Mouse (Mus musculus): ENCODE measurements around the gene Ncoa1.

Gene Ncoa1

GRCm38 (mm10) chr12:4355019-4355730 lies 121.8 kb downstream of the Ncoa1 start:
- no peak for DNase-seq (ENCODE audit: low read depth, low spot score)
- Histone ChIP-seq H3K27me3 (ENCODE audit: control insufficient read depth, insufficient read depth, low read length, poor library complexity, severe bottlenecking) (no peaks in the 10 kb centered on the region), H3K36me3 (ENCODE audit: control insufficient read depth, insufficient read depth, low read length, poor library complexity, severe bottlenecking) (no peaks in the 10 kb centered on the region)

GRCm38 (mm10) chr12:4343216-4343615 lies 133.8 kb downstream of the Ncoa1 start:
- Histone ChIP-seq H3K27me3 (ENCODE audit: control insufficient read depth, insufficient read depth, low read length, poor library complexity, severe bottlenecking) (no peaks in the 10 kb centered on the region), H3K36me3 (ENCODE audit: control insufficient read depth, insufficient read depth, low read length, poor library complexity, severe bottlenecking) (0 out of 2 replicates have a peak, but pooled peaks cover 3% of the 10 kb centered on the region)
- DNase-seq (ENCODE audit: low read depth, low spot score), result no peak

GRCm38 (mm10) chr12:4342087-4342486 lies 134.9 kb downstream of the Ncoa1 start:
- Histone ChIP-seq H3K36me3 (ENCODE audit: control insufficient read depth, insufficient read depth, low read length, poor library complexity, severe bottlenecking) (0 out of 2 replicates have a peak, but pooled peaks cover 3% of the 10 kb centered on the region), H3K27me3 (ENCODE audit: control insufficient read depth, insufficient read depth, low read length, poor library complexity, severe bottlenecking) (no peaks in the 10 kb centered on the region)
- DNase-seq (ENCODE audit: low read depth, low spot score), result no peak

- peaks cover 5% of the 10 kb centered on the region; the same call in 1 of the 2 replicates for H3K36me3 ChIP-seq (ENCODE audit: control insufficient read depth, insufficient read depth, low read length, poor library complexity, severe bottlenecking)
- no peaks in the 10 kb centered on the region for H3K27me3 ChIP-seq (ENCODE audit: control insufficient read depth, insufficient read depth, low read length, poor library complexity, severe bottlenecking)
- DNase-seq (ENCODE audit: low read depth, low spot score), result no peak
These were observed 136.6 kb downstream of the Ncoa1 start for GRCm38 (mm10) chr12:4340325-4340924.

- no peak for DNase-seq (ENCODE audit: low read depth, low spot score)
- H3K27me3 ChIP-seq (ENCODE audit: control insufficient read depth, insufficient read depth, low read length, poor library complexity, severe bottlenecking), result no peaks in the 10 kb centered on the region
- H3K36me3 ChIP-seq (ENCODE audit: control insufficient read depth, insufficient read depth, low read length, poor library complexity, severe bottlenecking), result peaks cover 3% of the 10 kb centered on the region; the same call in 1 of the 2 replicates
These were observed 153.4 kb downstream of the Ncoa1 start for GRCm38 (mm10) chr12:4323604-4324003.

GRCm38 (mm10) chr12:4322227-4322626 lies 154.8 kb downstream of the Ncoa1 start:
- Histone ChIP-seq H3K36me3 (ENCODE audit: control insufficient read depth, insufficient read depth, low read length, poor library complexity, severe bottlenecking) (peaks cover 3% of the 10 kb centered on the region; the same call in 1 of the 2 replicates), H3K27me3 (ENCODE audit: control insufficient read depth, insufficient read depth, low read length, poor library complexity, severe bottlenecking) (no peaks in the 10 kb centered on the region)
- DNase-seq (ENCODE audit: low read depth, low spot score), result no peak

- Histone ChIP-seq H3K27me3 (ENCODE audit: control insufficient read depth, insufficient read depth, low read length, poor library complexity, severe bottlenecking) (no peaks in the 10 kb centered on the region), H3K36me3 (ENCODE audit: control insufficient read depth, insufficient read depth, low read length, poor library complexity, severe bottlenecking) (no peaks in the 10 kb centered on the region)
- DNase-seq (ENCODE audit: low read depth, low spot score), result no peak
These were observed 163.2 kb downstream of the Ncoa1 start for GRCm38 (mm10) chr12:4313824-4314223.

- Histone ChIP-seq H3K36me3 (ENCODE audit: control insufficient read depth, insufficient read depth, low read length, poor library complexity, severe bottlenecking) (0 out of 2 replicates have a peak, but pooled peaks cover 3% of the 10 kb centered on the region), H3K27me3 (ENCODE audit: control insufficient read depth, insufficient read depth, low read length, poor library complexity, severe bottlenecking) (no peaks in the 10 kb centered on the region)
- no peak for DNase-seq (ENCODE audit: low read depth, low spot score)
These were observed 170.2 kb downstream of the Ncoa1 start for GRCm38 (mm10) chr12:4306712-4307313.

GRCm38 (mm10) chr12:4299300-4299699 lies 177.7 kb downstream of the Ncoa1 start:
- 0 out of 2 replicates have a peak, but pooled peaks cover 2% of the 10 kb centered on the region for H3K36me3 ChIP-seq (ENCODE audit: control insufficient read depth, insufficient read depth, low read length, poor library complexity, severe bottlenecking)
- no peaks in the 10 kb centered on the region for H3K27me3 ChIP-seq (ENCODE audit: control insufficient read depth, insufficient read depth, low read length, poor library complexity, severe bottlenecking)
- DNase-seq (ENCODE audit: low read depth, low spot score), result peak; percentile 7

GRCm38 (mm10) chr12:4298626-4299025 lies 178.4 kb downstream of the Ncoa1 start:
- no peak for DNase-seq (ENCODE audit: low read depth, low spot score)
- peaks cover 2% of the 10 kb centered on the region; the same call in 1 of the 2 replicates for H3K36me3 ChIP-seq (ENCODE audit: control insufficient read depth, insufficient read depth, low read length, poor library complexity, severe bottlenecking)
- H3K27me3 ChIP-seq (ENCODE audit: control insufficient read depth, insufficient read depth, low read length, poor library complexity, severe bottlenecking), result no peaks in the 10 kb centered on the region

- no peak for DNase-seq (ENCODE audit: low read depth, low spot score)
- Histone ChIP-seq H3K36me3 (ENCODE audit: control insufficient read depth, insufficient read depth, low read length, poor library complexity, severe bottlenecking) (peaks cover 2% of the 10 kb centered on the region; the same call in 1 of the 2 replicates), H3K27me3 (ENCODE audit: control insufficient read depth, insufficient read depth, low read length, poor library complexity, severe bottlenecking) (no peaks in the 10 kb centered on the region; the same call in 1 of the 2 replicates)
These were observed 181.1 kb downstream of the Ncoa1 start for GRCm38 (mm10) chr12:4295881-4296280.

- Histone ChIP-seq H3K27me3 (ENCODE audit: control insufficient read depth, insufficient read depth, low read length, poor library complexity, severe bottlenecking) (no peaks in the 10 kb centered on the region; the same call in 1 of the 2 replicates), H3K36me3 (ENCODE audit: control insufficient read depth, insufficient read depth, low read length, poor library complexity, severe bottlenecking) (peaks cover 2% of the 10 kb centered on the region; the same call in 1 of the 2 replicates)
- no peak for DNase-seq (ENCODE audit: low read depth, low spot score)
These were observed 181.7 kb downstream of the Ncoa1 start for GRCm38 (mm10) chr12:4295281-4295680.

GRCm38 (mm10) chr12:4293813-4294212 lies 183.2 kb downstream of the Ncoa1 start:
- H3K27me3 ChIP-seq (ENCODE audit: control insufficient read depth, insufficient read depth, low read length, poor library complexity, severe bottlenecking), result no peaks in the 10 kb centered on the region; the same call in 1 of the 2 replicates
- H3K36me3 ChIP-seq (ENCODE audit: control insufficient read depth, insufficient read depth, low read length, poor library complexity, severe bottlenecking), result peaks cover 4% of the 10 kb centered on the region; the same call in 1 of the 2 replicates
- no peak for DNase-seq (ENCODE audit: low read depth, low spot score)

GRCm38 (mm10) chr12:4285186-4285585 lies 191.8 kb downstream of the Ncoa1 start:
- H3K36me3 ChIP-seq (ENCODE audit: control insufficient read depth, insufficient read depth, low read length, poor library complexity, severe bottlenecking), result peaks cover 2% of the 10 kb centered on the region; the same call in 1 of the 2 replicates
- no peak for DNase-seq (ENCODE audit: low read depth, low spot score)

GRCm38 (mm10) chr12:4279878-4280277 lies 197.1 kb downstream of the Ncoa1 start:
- peaks cover 2% of the 10 kb centered on the region; the same call in 1 of the 2 replicates for H3K36me3 ChIP-seq (ENCODE audit: control insufficient read depth, insufficient read depth, low read length, poor library complexity, severe bottlenecking)
- H3K27me3 ChIP-seq (ENCODE audit: control insufficient read depth, insufficient read depth, low read length, poor library complexity, severe bottlenecking), result no peaks in the 10 kb centered on the region
- no peak for DNase-seq (ENCODE audit: low read depth, low spot score)

More at GRCm38 (mm10) chr12:4285186-4285585, 191.8 kb downstream of the Ncoa1 start:
- H3K27me3 ChIP-seq (ENCODE audit: control insufficient read depth, insufficient read depth, low read length, poor library complexity, severe bottlenecking), result no peaks in the 10 kb centered on the region
